Mouse (Mus musculus) kidney, adult 2 months (tissue): ENCODE measurements at regions not wholly inside any gene's neighbourhood (a gene's known extent, or its start where the extent isn't known, plus 50 kb on each side); places are given as distances from the start of the nearest gene placed in this dataset.

ENCODE experiments used
- CTCF ChIP-seq: fragments of 200-500 bp; conservative IDR thresholded peaks from 2 replicates; pipeline ENCODE4 v1.5.1; 2011; ENCODE audit warnings: low read depth, mild to moderate bottlenecking, control low read depth, low read length, moderate library complexity, mixed read lengths; ENCODE audit not compliant: insufficient read depth, insufficient read length
- POLR2A ChIP-seq: fragments of 200-500 bp; IDR thresholded peaks from one replicate; pipeline ENCODE4 v1.6.1; 2011; ENCODE audit warnings: low read depth, low read length, control low read depth

- TF ChIP-seq CTCF (no peak), POLR2A (no peak)
Measured at GRCm38 (mm10) chr13:107810060-107810801, 234.0 kb upstream of the Smim15 start.
